Mouse (Mus musculus) NIH3T3 (cell line): ENCODE data around the gene P4hb.
"Not testable (repeated sequence)": the region's sequence is repeated elsewhere in the genome, so short reads cannot be mapped to it uniquely, and the experiment has no call there.

ENCODE experiments used
- DNase-seq: peaks from one replicate; pipeline ENCODE4 v3.0.0-alpha.2; 2012; ENCODE audit warnings: low read depth

Gene P4hb

GRCm38 (mm10) chr11:120539285-120540014, 33.6 kb downstream of the P4hb start:
- DNase-seq, result no peak

GRCm38 (mm10) chr11:120538955-120539284, 34.1 kb downstream of the P4hb start:
- no peak for DNase-seq

DNA sequence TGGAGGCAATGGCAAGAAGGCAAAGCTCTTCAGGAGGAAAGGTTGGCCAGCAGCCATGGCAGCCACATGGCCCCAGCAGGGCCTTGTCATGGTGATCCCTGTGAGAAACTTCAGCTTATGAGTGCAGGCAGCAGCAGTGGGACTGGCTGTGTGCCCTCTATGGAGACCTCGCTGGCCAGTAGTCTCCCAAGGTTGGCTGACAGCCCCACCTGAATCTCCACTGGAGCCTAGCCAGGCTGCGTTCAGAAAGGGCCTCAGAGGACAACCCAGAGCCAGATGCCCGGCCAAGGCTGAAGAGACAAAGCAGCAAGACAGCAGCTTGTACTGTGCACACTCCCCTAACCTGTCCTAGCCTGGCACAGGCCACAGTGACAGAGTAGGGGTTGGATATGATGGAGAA, 34.6 kb downstream of the P4hb start:
- peak; percentile 55 for DNase-seq

- DNase-seq, result no peak
Observed at GRCm38 (mm10) chr11:120535804-120536203, 37.2 kb downstream of the P4hb start.

- DNase-seq, result no peak
Observed at GRCm38 (mm10) chr11:120535145-120535544, 37.9 kb downstream of the P4hb start.

- DNase-seq, result no peak
Observed at GRCm38 (mm10) chr11:120534093-120534492, 39.0 kb downstream of the P4hb start.

- DNase-seq, result no peak
Observed at GRCm38 (mm10) chr11:120531646-120532045, 41.4 kb downstream of the P4hb start.

DNA sequence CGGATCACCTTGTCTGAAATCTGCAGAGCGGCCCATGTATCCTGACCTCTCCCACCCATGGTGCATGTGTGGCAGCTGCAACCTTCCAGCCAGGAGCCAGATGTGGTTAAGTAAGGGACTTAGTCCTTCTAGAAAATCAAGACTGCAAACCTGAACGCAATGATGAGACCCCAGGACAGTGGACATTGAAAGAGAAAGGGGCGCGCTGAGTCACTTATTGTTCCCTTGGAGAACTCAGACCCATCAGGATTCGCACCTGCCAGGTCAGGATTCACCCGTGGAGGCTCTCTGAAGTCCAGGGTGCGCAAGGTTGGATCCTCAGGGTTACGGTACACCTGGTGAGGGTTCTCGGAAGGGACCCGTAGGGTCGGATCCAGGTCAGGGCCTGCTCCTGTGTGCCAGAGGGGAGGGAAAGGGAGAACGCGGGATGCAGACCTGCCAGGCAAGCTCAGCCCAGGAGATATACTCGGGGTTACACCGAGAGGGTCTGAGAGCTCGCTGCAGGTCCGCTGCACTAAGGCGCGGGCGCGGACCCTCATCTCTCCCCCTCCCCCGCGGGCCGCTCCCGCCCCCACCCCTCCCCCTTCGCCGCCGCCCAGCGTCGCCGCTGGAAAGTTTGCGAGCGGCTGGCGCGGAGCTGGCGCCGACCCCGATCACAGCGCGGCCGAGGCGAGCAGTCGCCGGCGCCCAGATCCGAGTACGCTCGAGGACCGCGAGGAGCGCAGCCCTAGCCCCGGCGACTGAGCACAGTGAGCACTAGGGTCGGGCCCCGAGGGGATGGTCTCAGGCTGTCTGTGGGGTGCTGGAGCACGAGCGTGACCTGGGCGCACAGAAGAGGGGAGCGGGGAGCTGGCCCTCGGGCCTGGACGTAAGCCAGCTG, 42.7 kb downstream of the P4hb start, which contains the start of gene Gcgr:
Gene Gcgr, plus strand, starts transcription at position 615 of the 880 bp plus-strand sequence.
- DNase-seq, result no peak

GRCm38 (mm10) chr11:120528903-120529302, 44.1 kb downstream of the P4hb start:
- no peak for DNase-seq

DNA sequence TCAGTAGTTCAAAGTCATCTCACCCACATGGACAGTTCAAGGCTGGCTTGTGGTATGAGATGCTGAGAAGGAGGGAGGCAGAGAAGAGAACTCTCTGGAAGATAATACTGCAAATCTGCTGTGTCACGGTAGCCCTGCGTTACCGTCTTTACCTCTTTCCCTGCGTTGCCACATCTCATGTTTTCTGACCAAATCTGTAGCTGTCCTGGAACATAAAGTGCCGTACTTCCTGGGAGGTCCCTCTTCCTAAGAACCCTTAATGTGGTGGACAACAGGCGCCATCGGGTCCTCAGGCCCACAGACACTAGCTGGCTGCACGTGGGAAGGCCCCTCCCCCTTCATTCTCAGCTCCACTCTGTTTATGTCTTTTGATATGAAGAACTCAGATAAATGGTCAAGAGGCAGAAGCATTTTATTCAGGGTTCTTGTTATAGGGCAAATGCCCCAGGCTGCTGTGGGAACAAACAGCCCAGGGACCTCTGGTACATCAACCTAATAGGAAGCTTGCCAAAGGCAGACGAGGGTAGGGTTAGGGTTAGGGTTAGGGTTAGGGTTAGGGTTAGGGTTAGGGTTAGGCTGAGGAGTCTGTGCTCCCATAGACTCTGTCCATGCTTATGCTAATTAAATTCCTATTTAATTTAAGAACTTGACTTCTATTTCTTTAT, 45.2 kb downstream of the P4hb start:
- no peak for DNase-seq

- DNase-seq, result peak; percentile 36
Observed at GRCm38 (mm10) chr11:120525959-120526358, 47.1 kb downstream of the P4hb start.

DNA sequence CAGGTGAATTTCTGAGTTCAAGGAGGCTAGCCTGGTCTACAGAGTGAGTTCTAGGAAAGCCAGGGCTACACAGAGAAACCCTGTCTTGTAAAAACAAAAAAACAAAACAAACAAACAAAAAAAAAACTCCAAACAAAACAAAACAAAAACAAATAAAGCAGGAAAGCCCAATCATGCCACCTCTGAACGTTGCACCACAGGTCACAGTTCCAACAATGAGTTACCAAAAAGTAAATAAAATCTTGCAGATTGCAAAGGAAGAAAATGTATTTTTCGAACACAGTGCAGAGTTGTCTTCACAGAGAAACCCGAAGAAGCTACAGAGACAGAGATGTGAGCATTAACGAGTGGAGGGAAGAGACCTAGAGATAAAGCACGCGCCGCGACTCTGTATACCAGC, 50.5 kb downstream of the P4hb start:
- DNase-seq, result no peak

DNA sequence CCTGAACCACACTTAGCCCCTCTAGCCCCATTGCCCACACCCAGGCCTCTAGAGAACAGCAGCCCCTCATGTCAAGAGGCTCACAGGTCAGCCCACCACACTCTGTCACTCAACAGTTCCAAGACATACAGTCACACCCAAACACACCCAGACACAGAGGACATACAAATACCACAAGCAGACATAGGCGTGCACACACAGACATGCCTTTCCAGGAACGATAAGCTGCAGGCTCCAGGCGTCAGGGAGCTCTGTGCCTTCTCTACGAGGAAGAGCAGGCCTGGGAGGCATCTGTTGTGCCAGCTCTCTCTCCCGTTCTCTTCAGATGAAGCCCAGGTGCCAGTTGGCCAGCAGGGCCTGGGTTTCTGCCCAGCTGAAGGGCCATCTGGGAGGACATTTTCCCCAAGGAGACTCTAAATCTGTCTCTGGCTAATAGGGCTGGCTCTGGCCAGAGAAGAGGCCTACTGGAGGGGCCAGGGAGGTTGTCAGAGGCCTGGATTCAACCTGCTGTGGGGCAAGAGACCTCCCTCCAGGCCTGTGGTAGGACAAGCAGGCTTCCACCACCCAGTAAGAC, 52.0 kb downstream of the P4hb start:
- no peak for DNase-seq

GRCm38 (mm10) chr11:120520498-120520897, 52.6 kb downstream of the P4hb start:
- DNase-seq, result no peak

DNA sequence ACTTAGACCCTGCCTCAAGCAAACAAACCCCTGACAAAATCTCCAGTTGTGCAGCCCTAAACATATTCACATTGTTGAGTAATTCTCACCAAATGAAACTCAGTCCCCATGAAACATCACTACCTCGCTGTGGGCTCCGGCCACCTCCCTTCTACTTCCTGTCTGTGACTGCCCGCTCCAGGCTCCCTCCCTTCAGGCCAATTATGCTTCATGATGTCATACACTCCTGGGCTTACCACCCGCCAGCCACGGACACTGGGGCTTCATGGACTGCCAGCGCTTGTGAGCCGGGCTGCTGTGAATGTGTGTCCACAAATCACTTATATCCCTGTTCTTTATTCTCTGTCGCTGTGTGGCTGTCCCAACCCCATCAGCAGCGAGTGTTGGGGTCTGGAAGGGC, 53.3 kb downstream of the P4hb start:
- DNase-seq, result peak; percentile 69

- peak; percentile 37 for DNase-seq
Observed at GRCm38 (mm10) chr11:120518558-120518957, 54.5 kb downstream of the P4hb start.

DNA sequence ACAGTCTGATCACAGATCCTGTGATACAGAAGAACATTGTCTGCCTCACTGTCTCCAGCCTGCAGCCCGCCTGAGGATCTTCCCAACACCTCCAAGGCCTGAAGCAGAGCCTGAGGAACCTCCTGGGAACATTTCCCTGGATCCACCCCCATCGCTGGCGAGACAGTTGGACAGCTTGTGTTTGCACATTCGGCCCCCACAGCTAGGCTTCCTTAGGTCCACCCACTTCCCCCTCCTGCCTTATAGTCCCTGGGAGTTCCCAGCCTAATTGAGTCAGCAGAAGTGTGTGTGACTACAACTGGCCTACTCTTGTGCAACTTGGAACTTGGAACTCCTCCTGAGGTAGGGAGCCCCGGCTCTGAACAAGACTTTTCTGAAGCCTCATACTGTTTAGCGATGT, 55.0 kb downstream of the P4hb start:
- DNase-seq, result peak; percentile 78

GRCm38 (mm10) chr11:120517147-120517546, 55.9 kb downstream of the P4hb start:
- no peak for DNase-seq

DNA sequence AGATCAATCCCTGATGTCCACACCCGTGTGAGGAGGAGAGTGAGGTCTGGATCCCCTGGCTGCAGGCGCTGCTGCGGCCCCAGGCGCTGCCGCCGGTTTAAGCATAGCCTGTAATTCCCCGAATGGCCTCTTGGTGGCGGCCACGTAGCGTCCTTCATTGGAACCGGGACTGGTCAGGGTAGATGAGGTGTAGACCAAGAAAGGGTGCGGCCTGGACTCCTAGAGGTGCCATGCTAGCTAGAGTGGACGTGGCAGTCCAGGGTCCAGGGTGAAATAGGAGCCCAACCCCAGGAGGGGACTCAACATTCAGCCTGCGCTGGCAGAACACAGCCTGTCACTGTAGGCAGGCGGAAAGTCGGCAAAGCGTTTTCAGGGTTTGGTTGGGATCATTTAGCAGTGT, 57.4 kb downstream of the P4hb start:
- peak; percentile 87 for DNase-seq

- DNase-seq, result not testable (repeated sequence)
Observed at GRCm38 (mm10) chr11:120514262-120514661, 58.8 kb downstream of the P4hb start.

DNA sequence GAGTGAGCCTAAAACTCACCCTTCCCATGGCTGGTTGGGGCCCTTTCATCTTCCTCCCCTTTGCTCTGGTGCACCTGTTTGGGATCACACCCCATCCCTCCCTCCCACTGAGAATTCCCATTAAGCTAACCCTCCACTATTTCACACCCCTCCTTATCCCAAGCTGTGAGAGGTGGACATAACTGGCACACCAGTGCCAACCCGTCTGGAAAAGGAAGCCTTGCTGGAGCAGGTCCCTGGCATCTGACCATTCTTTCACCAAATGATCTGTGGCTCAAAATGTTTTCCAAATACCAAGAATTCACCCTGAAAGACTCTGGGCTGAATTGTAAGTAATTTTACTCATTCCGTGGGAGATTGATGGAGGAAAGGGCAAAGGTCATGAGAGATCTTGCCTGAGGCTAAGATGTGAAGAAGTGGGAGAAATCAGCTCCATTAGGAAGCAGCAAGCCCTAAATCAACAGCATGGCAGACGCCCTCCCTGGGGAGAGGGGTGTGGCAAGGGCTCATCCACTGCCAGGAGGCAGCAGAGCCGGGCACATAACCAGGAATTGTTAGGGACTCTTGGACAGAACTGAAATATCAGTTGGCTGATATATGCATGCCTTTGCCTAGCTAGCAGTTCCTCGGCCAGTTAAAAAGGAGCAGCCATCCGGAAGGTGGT, 60.1 kb downstream of the P4hb start:
- DNase-seq, result peak; percentile 89
